Mouse (Mus musculus): ENCODE results near the gene Mindy4b-ps.
"Not testable (repeated sequence)": the region's sequence is repeated elsewhere in the genome, so short reads cannot be mapped to it uniquely, and the experiment has no call there.

Mindy4b-ps gene

GRCm38 (mm10) chr3:58822211-58822610 lies at the start of gene Mindy4b-ps:
Gene Mindy4b-ps (minus strand): TSS chr3:58822311.
- DNase-seq (ENCODE audit: low spot score) = no peak

GRCm38 (mm10) chr3:58871882-58872281 lies 49.8 kb upstream of the Mindy4b-ps start:
- not testable (repeated sequence) for DNase-seq (ENCODE audit: low spot score)

- no peak for DNase-seq (ENCODE audit: low spot score)
These were observed 43.6 kb upstream of the Mindy4b-ps start for GRCm38 (mm10) chr3:58865690-58866089.

- DNase-seq (ENCODE audit: low spot score) = no peak
These were observed 40.9 kb upstream of the Mindy4b-ps start for GRCm38 (mm10) chr3:58862976-58863375.

GRCm38 (mm10) chr3:58843415-58843814 lies 21.3 kb upstream of the Mindy4b-ps start:
- DNase-seq (ENCODE audit: low spot score) = no peak

GRCm38 (mm10) chr3:58833442-58834160 lies 11.5 kb upstream of the Mindy4b-ps start:
- DNase-seq (ENCODE audit: low spot score) = no peak

- DNase-seq (ENCODE audit: low spot score) = no peak
These were observed 10.8 kb upstream of the Mindy4b-ps start for GRCm38 (mm10) chr3:58832888-58833287.

GRCm38 (mm10) chr3:58831586-58831985 lies 9.5 kb upstream of the Mindy4b-ps start:
- DNase-seq (ENCODE audit: low spot score) = no peak

- no peak for DNase-seq (ENCODE audit: low spot score)
These were observed 7.8 kb upstream of the Mindy4b-ps start for GRCm38 (mm10) chr3:58829926-58830325.

GRCm38 (mm10) chr3:58828366-58829153 lies 6.4 kb upstream of the Mindy4b-ps start:
- DNase-seq (ENCODE audit: low spot score) = no peak

GRCm38 (mm10) chr3:58826266-58826665 lies 4.2 kb upstream of the Mindy4b-ps start:
- DNase-seq (ENCODE audit: low spot score) = no peak

- DNase-seq (ENCODE audit: low spot score) = no peak
These were observed 4.8 kb downstream of the Mindy4b-ps start for GRCm38 (mm10) chr3:58817337-58817736.

GRCm38 (mm10) chr3:58814191-58814590 lies 7.9 kb downstream of the Mindy4b-ps start:
- no peak for DNase-seq (ENCODE audit: low spot score)

- no peak for DNase-seq (ENCODE audit: low spot score)
These were observed 11.8 kb downstream of the Mindy4b-ps start for GRCm38 (mm10) chr3:58810353-58810752.

GRCm38 (mm10) chr3:58809111-58809915 lies 12.8 kb downstream of the Mindy4b-ps start:
- no peak for DNase-seq (ENCODE audit: low spot score)

- no peak for DNase-seq (ENCODE audit: low spot score)
These were observed 13.5 kb downstream of the Mindy4b-ps start for GRCm38 (mm10) chr3:58808636-58809035.

GRCm38 (mm10) chr3:58804745-58805144 lies 17.4 kb downstream of the Mindy4b-ps start:
- no peak for DNase-seq (ENCODE audit: low spot score)

- no peak for DNase-seq (ENCODE audit: low spot score)
These were observed 23.4 kb downstream of the Mindy4b-ps start for GRCm38 (mm10) chr3:58798676-58799075.

GRCm38 (mm10) chr3:58798245-58798644 lies 23.9 kb downstream of the Mindy4b-ps start:
- DNase-seq (ENCODE audit: low spot score) = no peak

- DNase-seq (ENCODE audit: low spot score) = no peak
These were observed 32.6 kb downstream of the Mindy4b-ps start for GRCm38 (mm10) chr3:58789473-58789872.

- DNase-seq (ENCODE audit: low spot score) = no peak
These were observed 33.1 kb downstream of the Mindy4b-ps start for GRCm38 (mm10) chr3:58789033-58789432.

- no peak for DNase-seq (ENCODE audit: low spot score)
These were observed 35.6 kb downstream of the Mindy4b-ps start for GRCm38 (mm10) chr3:58786470-58786869.
